Mouse (Mus musculus): Measurements from ENCODE around the gene Olfml2b. TPM values are rescaled to one million over a fixed set of nuclear protein-coding genes. Genes with fewer than 3 reads are reported as not detected.

The Olfml2b gene
- polyA plus RNA-seq, 1 experiment from 2014 or later, result 3.1 TPM

- no peak overlapping the region for H3K27ac ChIP-seq (replicated peaks)
- 65% methylated on average over 7 of the region's 7 CpGs for WGBS (ENCODE audit: insufficient replicate concordance)
- no peak overlapping the region for H3K4me3 ChIP-seq (replicated peaks)
- H3K4me2 ChIP-seq, result no peak overlapping the region
- H3K9ac ChIP-seq, result no peak overlapping the region
- H3K27me3 ChIP-seq, result no peaks in the 10 kb centered on the region
- no peaks in the 10 kb centered on the region for H3K4me1 ChIP-seq (replicated peaks)
- no peaks in the 10 kb centered on the region for H3K9me3 ChIP-seq (replicated peaks)
- ATAC-seq (ENCODE audit: insufficient read depth), result no peak
- no peaks in the 10 kb centered on the region for H3K36me3 ChIP-seq (replicated peaks)
Observed at GRCm38 (mm10) chr1:170697771-170698356, 53.5 kb downstream of the Olfml2b start.

- ATAC-seq (ENCODE audit: insufficient read depth), result no peak
- no peaks in the 10 kb centered on the region for H3K36me3 ChIP-seq (replicated peaks)
- 60% methylated on average over 3 of the region's 3 CpGs for WGBS (ENCODE audit: insufficient replicate concordance)
- no peak overlapping the region for H3K27ac ChIP-seq (replicated peaks)
- no peak overlapping the region for H3K9ac ChIP-seq
- no peaks in the 10 kb centered on the region for H3K9me3 ChIP-seq (replicated peaks)
- no peak overlapping the region for H3K4me2 ChIP-seq
- H3K4me1 ChIP-seq (replicated peaks), result no peaks in the 10 kb centered on the region
- no peak overlapping the region for H3K4me3 ChIP-seq (replicated peaks)
- no peaks in the 10 kb centered on the region for H3K27me3 ChIP-seq
Observed at GRCm38 (mm10) chr1:170698771-170699170, 54.4 kb downstream of the Olfml2b start.

- no peak overlapping the region for H3K9ac ChIP-seq
- H3K36me3 ChIP-seq (replicated peaks), result no peaks in the 10 kb centered on the region
- no peaks in the 10 kb centered on the region for H3K4me1 ChIP-seq (replicated peaks)
- H3K4me2 ChIP-seq, result no peak overlapping the region
- no peak for ATAC-seq (ENCODE audit: insufficient read depth)
- WGBS (ENCODE audit: insufficient replicate concordance), result 73% methylated on average over 9 of the region's 9 CpGs
- H3K4me3 ChIP-seq (replicated peaks), result no peak overlapping the region
- no peaks in the 10 kb centered on the region for H3K9me3 ChIP-seq (replicated peaks)
- H3K27ac ChIP-seq (replicated peaks), result no peak overlapping the region
- no peaks in the 10 kb centered on the region for H3K27me3 ChIP-seq
Observed at GRCm38 (mm10) chr1:170699553-170699952, 55.2 kb downstream of the Olfml2b start.

- ATAC-seq (ENCODE audit: insufficient read depth), result no peak
- no peaks in the 10 kb centered on the region for H3K4me1 ChIP-seq (replicated peaks)
- WGBS (ENCODE audit: insufficient replicate concordance), result 64% methylated on average over 3 of the region's 3 CpGs
Observed at GRCm38 (mm10) chr1:170700496-170701027, 56.2 kb downstream of the Olfml2b start.

GRCm38 (mm10) chr1:170701178-170701577 lies 56.8 kb downstream of the Olfml2b start:
- no peak overlapping the region for H3K9ac ChIP-seq

More at GRCm38 (mm10) chr1:170700496-170701027, 56.2 kb downstream of the Olfml2b start:
- Histone ChIP-seq H3K36me3 (replicated peaks) (no peaks in the 10 kb centered on the region), H3K27me3 (no peaks in the 10 kb centered on the region), H3K27ac (replicated peaks) (no peak overlapping the region), H3K4me2 (no peak overlapping the region), H3K9me3 (replicated peaks) (no peaks in the 10 kb centered on the region), H3K9ac (no peak overlapping the region), H3K4me3 (replicated peaks) (no peak overlapping the region)

GRCm38 (mm10) chr1:170701582-170701981 lies 57.2 kb downstream of the Olfml2b start:
- no peak overlapping the region for H3K4me2 ChIP-seq
- H3K36me3 ChIP-seq (replicated peaks), result no peaks in the 10 kb centered on the region
- no peaks in the 10 kb centered on the region for H3K4me1 ChIP-seq (replicated peaks)
- H3K27ac ChIP-seq (replicated peaks), result no peak overlapping the region
- no peak overlapping the region for H3K4me3 ChIP-seq (replicated peaks)
- ATAC-seq (ENCODE audit: insufficient read depth), result no peak
- no peaks in the 10 kb centered on the region for H3K27me3 ChIP-seq
- H3K9ac ChIP-seq, result no peak overlapping the region
- H3K9me3 ChIP-seq (replicated peaks), result no peaks in the 10 kb centered on the region
- 52% methylated on average over 8 of the region's 8 CpGs for WGBS (ENCODE audit: insufficient replicate concordance)

More at GRCm38 (mm10) chr1:170701178-170701577, 56.8 kb downstream of the Olfml2b start:
- WGBS (ENCODE audit: insufficient replicate concordance), result 69% methylated on average over 3 of the region's 3 CpGs
- Histone ChIP-seq H3K27ac (replicated peaks) (no peak overlapping the region), H3K36me3 (replicated peaks) (no peaks in the 10 kb centered on the region), H3K4me1 (replicated peaks) (no peaks in the 10 kb centered on the region), H3K4me3 (replicated peaks) (no peak overlapping the region), H3K4me2 (no peak overlapping the region), H3K27me3 (no peaks in the 10 kb centered on the region), H3K9me3 (replicated peaks) (no peaks in the 10 kb centered on the region)
- ATAC-seq (ENCODE audit: insufficient read depth), result no peak

GRCm38 (mm10) chr1:170702263-170702662 lies 57.9 kb downstream of the Olfml2b start:
- H3K4me1 ChIP-seq (replicated peaks), result no peaks in the 10 kb centered on the region
- H3K4me2 ChIP-seq, result no peak overlapping the region
- no peak overlapping the region for H3K9ac ChIP-seq
- no peak for ATAC-seq (ENCODE audit: insufficient read depth)
- no peak overlapping the region for H3K4me3 ChIP-seq (replicated peaks)
- no peaks in the 10 kb centered on the region for H3K36me3 ChIP-seq (replicated peaks)
- no peaks in the 10 kb centered on the region for H3K9me3 ChIP-seq (replicated peaks)
- H3K27ac ChIP-seq (replicated peaks), result no peak overlapping the region
- 46% methylated on average over 2 of the region's 2 CpGs for WGBS (ENCODE audit: insufficient replicate concordance)
- no peaks in the 10 kb centered on the region for H3K27me3 ChIP-seq

GRCm38 (mm10) chr1:170702958-170703357 lies 58.6 kb downstream of the Olfml2b start:
- H3K36me3 ChIP-seq (replicated peaks), result no peaks in the 10 kb centered on the region
- no peak overlapping the region for H3K9ac ChIP-seq
- H3K4me2 ChIP-seq, result no peak overlapping the region
- H3K4me1 ChIP-seq (replicated peaks), result no peaks in the 10 kb centered on the region
- no peak overlapping the region for H3K27ac ChIP-seq (replicated peaks)
- H3K4me3 ChIP-seq (replicated peaks), result no peak overlapping the region
- H3K27me3 ChIP-seq, result no peaks in the 10 kb centered on the region
- H3K9me3 ChIP-seq (replicated peaks), result no peaks in the 10 kb centered on the region
- 55% methylated on average over 6 of the region's 6 CpGs for WGBS (ENCODE audit: insufficient replicate concordance)
- ATAC-seq (ENCODE audit: insufficient read depth), result no peak

- no peaks in the 10 kb centered on the region for H3K4me1 ChIP-seq (replicated peaks)
- H3K27me3 ChIP-seq, result no peaks in the 10 kb centered on the region
- 78% methylated on average over 6 of the region's 6 CpGs for WGBS (ENCODE audit: insufficient replicate concordance)
- H3K27ac ChIP-seq (replicated peaks), result no peak overlapping the region
- H3K4me2 ChIP-seq, result no peak overlapping the region
- H3K4me3 ChIP-seq (replicated peaks), result no peak overlapping the region
- no peak overlapping the region for H3K9ac ChIP-seq
- H3K36me3 ChIP-seq (replicated peaks), result 0 out of 2 replicates have a peak, but pooled peaks cover 5% of the 10 kb centered on the region
- H3K9me3 ChIP-seq (replicated peaks), result no peaks in the 10 kb centered on the region
- no peak for ATAC-seq (ENCODE audit: insufficient read depth)
Observed at GRCm38 (mm10) chr1:170704103-170704502, 59.8 kb downstream of the Olfml2b start.

GRCm38 (mm10) chr1:170704911-170705594 lies 60.7 kb downstream of the Olfml2b start:
- H3K4me2 ChIP-seq, result no peak overlapping the region
- no peaks in the 10 kb centered on the region for H3K9me3 ChIP-seq (replicated peaks)
- 0 out of 2 replicates have a peak, but pooled peaks cover 4% of the 10 kb centered on the region for H3K4me1 ChIP-seq (replicated peaks)
- H3K27ac ChIP-seq (replicated peaks), result no peak overlapping the region
- no peak for ATAC-seq (ENCODE audit: insufficient read depth)
- no peaks in the 10 kb centered on the region for H3K27me3 ChIP-seq
- no peak overlapping the region for H3K9ac ChIP-seq
- 0 out of 2 replicates have a peak, but pooled peaks cover 5% of the 10 kb centered on the region for H3K36me3 ChIP-seq (replicated peaks)
- 69% methylated on average over 4 of the region's 4 CpGs for WGBS (ENCODE audit: insufficient replicate concordance)
- no peak overlapping the region for H3K4me3 ChIP-seq (replicated peaks)

- H3K27ac ChIP-seq (replicated peaks), result no peak overlapping the region
- no peak overlapping the region for H3K9ac ChIP-seq
- 59% methylated on average over 4 of the region's 4 CpGs for WGBS (ENCODE audit: insufficient replicate concordance)
- 0 out of 2 replicates have a peak, but pooled peaks cover 6% of the 10 kb centered on the region for H3K4me1 ChIP-seq (replicated peaks)
- H3K36me3 ChIP-seq (replicated peaks), result 0 out of 2 replicates have a peak, but pooled peaks cover 5% of the 10 kb centered on the region
- no peak overlapping the region for H3K4me3 ChIP-seq (replicated peaks)
- ATAC-seq (ENCODE audit: insufficient read depth), result no peak
- H3K4me2 ChIP-seq, result no peak overlapping the region
- H3K27me3 ChIP-seq, result no peaks in the 10 kb centered on the region
- no peaks in the 10 kb centered on the region for H3K9me3 ChIP-seq (replicated peaks)
Observed at GRCm38 (mm10) chr1:170706046-170706445, 61.7 kb downstream of the Olfml2b start.
